Comparison of ENCODE assay signal across 22 mouse cellular contexts in genomic region chr7:129876852-129877223, GRCm38 (mm10).
A peak's percentile ranks its signal among the peaks of the same experiment; 100 is the strongest.
DNase-seq lines count a peak whose midpoint lies in the region; ATAC-seq and TF ChIP-seq lines count a peak whose summit lies in the region.
"Had no signal": no experiment of that assay in that cellular context is flagged by ENCODE, and none has a peak within 500 bp of the region (broad histone marks: within the 10 kb centered on the region; RNA-seq: fewer than 3 reads in every experiment).

No protein-coding gene starts in this region.

- peak; percentile 39; the same call in 1 of the 2 replicates for ATAC-seq in heart, embryonic 12.5 days (ENCODE audit: insufficient number of reproducible peaks, low FRiP score)
- ATAC-seq in lung, embryonic 15.5 days (ENCODE audit: borderline replicate concordance, extremely low read depth, low FRiP score, low TSS enrichment): no peak
- peak; percentile 71 for ATAC-seq in Patski
- no peak for ATAC-seq in limb, embryonic 15.5 days (ENCODE audit: insufficient number of reproducible peaks, low FRiP score, low TSS enrichment, low read depth)
- no peak for ATAC-seq in hindbrain, embryonic 11.5 days (ENCODE audit: low FRiP score)
- ATAC-seq: forebrain, embryonic 15.5 days had no signal

- no peaks in the 10 kb centered on the region for H3K27me3 ChIP-seq in heart, embryonic 12.5 days (replicated peaks)
- no peaks in the 10 kb centered on the region for H3K27me3 ChIP-seq in lung, embryonic 15.5 days
- H3K27me3 ChIP-seq in Patski: no peaks in the 10 kb centered on the region
- H3K27me3 ChIP-seq in limb, embryonic 15.5 days: no peaks in the 10 kb centered on the region
- no peaks in the 10 kb centered on the region for H3K27me3 ChIP-seq in hindbrain, embryonic 11.5 days (ENCODE audit: control insufficient read depth, insufficient read depth, low read length)
- H3K27me3 ChIP-seq: forebrain, embryonic 15.5 days; hindbrain, embryonic 12.5 days; neural tube, embryonic 12.5 days had no signal

- CTCF ChIA-PET in Patski (lab: Charles Lee): interaction anchor here (1.1 kb wide), 1 partner anchor 9 kb away, joined by 5 read pairs; no protein-coding TSS in a partner anchor

- POLR2A ChIA-PET in Patski (lab: Charles Lee): no interaction called here

- H3K27ac ChIP-seq in heart, embryonic 12.5 days (ENCODE audit: poor library complexity, severe bottlenecking): no peak overlapping the region
- H3K27ac ChIP-seq in lung, embryonic 15.5 days: peak overlapping the region; percentile 66
- 0 out of 2 replicates have a peak overlapping the region, but pooled peaks have one; percentile 14 for H3K27ac ChIP-seq in limb, embryonic 15.5 days
- no peak overlapping the region for H3K27ac ChIP-seq in hindbrain, embryonic 11.5 days (ENCODE audit: low read depth, low read length)
- H3K27ac ChIP-seq: forebrain, embryonic 15.5 days; hindbrain, embryonic 12.5 days; left cerebral cortex, adult 2 months; liver, embryonic 14.5 days; neural tube, embryonic 12.5 days had no signal

- H3K9ac ChIP-seq in heart, embryonic 12.5 days: no peak overlapping the region
- no peak overlapping the region for H3K9ac ChIP-seq in lung, embryonic 15.5 days
- H3K9ac ChIP-seq in limb, embryonic 15.5 days: no peak overlapping the region
- H3K9ac ChIP-seq in hindbrain, embryonic 11.5 days (ENCODE audit: low read depth, low read length): no peak overlapping the region
- H3K9ac ChIP-seq: forebrain, embryonic 15.5 days; hindbrain, embryonic 12.5 days; liver, embryonic 14.5 days; neural tube, embryonic 12.5 days had no signal

- H3K4me3 ChIP-seq in heart, embryonic 12.5 days: no peak overlapping the region
- H3K4me3 ChIP-seq in lung, embryonic 15.5 days: no peak overlapping the region
- no peak overlapping the region for H3K4me3 ChIP-seq in limb, embryonic 15.5 days
- H3K4me3 ChIP-seq in hindbrain, embryonic 11.5 days (ENCODE audit: low read depth, low read length): no peak overlapping the region
- H3K4me3 ChIP-seq: erythroblast, embryonic 14.5 days; forebrain, embryonic 15.5 days; hindbrain, embryonic 12.5 days; left cerebral cortex, adult 2 months; neural tube, embryonic 12.5 days had no signal

- peaks cover 14% of the 10 kb centered on the region for H3K4me1 ChIP-seq in heart, embryonic 12.5 days (replicated peaks)
- H3K4me1 ChIP-seq in lung, embryonic 15.5 days: peaks cover 17% of the 10 kb centered on the region
- peaks cover 29% of the 10 kb centered on the region for H3K4me1 ChIP-seq in limb, embryonic 15.5 days
- H3K4me1 ChIP-seq in hindbrain, embryonic 11.5 days (replicated peaks; ENCODE audit: control insufficient read depth, insufficient read depth, low read length): no peaks in the 10 kb centered on the region
- H3K4me1 ChIP-seq: neural tube, embryonic 12.5 days had no signal

- H3K9me3 ChIP-seq in heart, embryonic 12.5 days (replicated peaks): no peaks in the 10 kb centered on the region
- H3K9me3 ChIP-seq in lung, embryonic 15.5 days: no peaks in the 10 kb centered on the region
- no peaks in the 10 kb centered on the region for H3K9me3 ChIP-seq in limb, embryonic 15.5 days
- no peaks in the 10 kb centered on the region for H3K9me3 ChIP-seq in hindbrain, embryonic 11.5 days (ENCODE audit: control insufficient read depth, low read length)
- H3K9me3 ChIP-seq: forebrain, embryonic 15.5 days; hindbrain, embryonic 12.5 days; neural tube, embryonic 12.5 days had no signal

- intact Hi-C loops in heart, postnatal 36 days (cut with DNase I): no loop called here

- H3K4me2 ChIP-seq in heart, embryonic 12.5 days: no peak overlapping the region
- H3K4me2 ChIP-seq in lung, embryonic 15.5 days: no peak overlapping the region
- H3K4me2 ChIP-seq in limb, embryonic 15.5 days: no peak overlapping the region
- no peak overlapping the region for H3K4me2 ChIP-seq in hindbrain, embryonic 11.5 days (replicated peaks; ENCODE audit: low read depth, low read length)
- H3K4me2 ChIP-seq: forebrain, embryonic 15.5 days; hindbrain, embryonic 12.5 days; midbrain, embryonic 11.5 days; neural tube, embryonic 12.5 days had no signal

- TF ChIP-seq CTCF in Patski (IDR thresholded peaks at IDR 0.05): no peak

- in situ Hi-C loops in Patski (cut with MboI; ENCODE audit: low pct_unique_long_range_greater_than_20kb): no loop called here

- no peak for DNase-seq in heart, postnatal 36 days
- DNase-seq in lung, postnatal 14 days: no peak
- peak; percentile 51 for DNase-seq in Patski (ENCODE audit: low read depth, low spot score)
- DNase-seq in hindbrain, embryonic 11.5 days (ENCODE audit: low spot score): no peak
- DNase-seq: adrenal gland, adult 2 months; B cell, adult 2 months; cerebellum, adult 8-10 months; gastrocnemius, postnatal 36 days; kidney, adult 18-20 months; kidney, postnatal 14 days; left cerebral cortex, postnatal 4 days; thymus, postnatal 36 days had no signal

- no peaks in the 10 kb centered on the region for H3K36me3 ChIP-seq in heart, embryonic 12.5 days
- H3K36me3 ChIP-seq in lung, embryonic 15.5 days: no peaks in the 10 kb centered on the region
- H3K36me3 ChIP-seq in limb, embryonic 15.5 days: no peaks in the 10 kb centered on the region
- H3K36me3 ChIP-seq in hindbrain, embryonic 11.5 days (ENCODE audit: control insufficient read depth, insufficient read depth, low read length): no peaks in the 10 kb centered on the region
- H3K36me3 ChIP-seq: forebrain, embryonic 15.5 days; hindbrain, embryonic 12.5 days; neural tube, embryonic 12.5 days had no signal

Comparison
In these comparisons a context has a peak if more than half of its experiments do, and no peak if none do; other contexts are left out.
1. ATAC-seq: peak in heart, embryonic 12.5 days (single experiment) and Patski (single experiment); none in lung, embryonic 15.5 days (single experiment), limb, embryonic 15.5 days (single experiment) and hindbrain, embryonic 11.5 days (single experiment).
2. H3K27ac ChIP-seq: peak in lung, embryonic 15.5 days (single experiment) and limb, embryonic 15.5 days (single experiment); none in heart, embryonic 12.5 days (single experiment) and hindbrain, embryonic 11.5 days (single experiment).